Mouse (Mus musculus): Measurements from ENCODE around the gene Naxd.
"Not testable (repeated sequence)": the region's sequence is repeated elsewhere in the genome, so short reads cannot be mapped to it uniquely, and the experiment has no call there.

The Naxd gene

DNA sequence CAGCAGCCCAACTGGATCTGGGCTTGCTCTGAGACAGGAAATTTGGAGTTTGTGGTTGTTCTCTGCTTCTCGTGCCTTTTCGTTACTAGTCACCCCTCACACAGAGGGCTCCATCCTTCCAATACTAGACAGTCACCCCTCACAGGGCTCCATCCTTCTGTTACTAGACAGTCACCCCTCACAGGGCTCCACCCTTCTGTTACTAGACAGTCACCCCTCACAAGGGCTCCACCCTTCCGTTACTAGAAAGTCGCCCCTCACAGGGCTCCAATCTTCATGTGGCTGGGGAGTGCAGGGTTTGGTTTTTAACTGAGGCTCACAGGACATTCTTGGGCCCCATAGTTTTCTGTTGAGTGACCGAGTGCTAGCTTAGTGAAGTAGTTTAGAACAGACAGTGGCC is 15.9 kb downstream of the Naxd start:
- DNase-seq (ENCODE audit: low spot score): no peak

DNA sequence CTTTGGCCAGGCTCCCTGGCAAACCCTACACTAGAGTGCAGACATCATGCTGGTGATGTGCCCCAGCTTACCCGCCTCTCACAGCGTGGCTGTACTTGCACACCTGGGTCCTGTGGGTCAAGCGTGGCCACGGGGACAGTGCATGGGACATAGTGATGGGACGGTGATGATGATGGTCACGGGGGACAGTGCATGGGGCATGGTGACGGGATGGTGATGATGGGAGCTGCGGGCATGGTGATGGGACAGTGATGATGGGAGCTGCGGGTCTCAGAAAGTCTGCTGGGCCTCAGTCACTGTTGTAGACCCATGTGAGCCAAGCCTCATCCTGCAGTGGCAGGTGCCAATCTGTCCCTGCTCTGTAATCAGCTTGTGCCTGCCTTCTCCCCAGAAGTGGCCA is 19.0 kb downstream of the Naxd start:
- DNase-seq (ENCODE audit: low spot score): no peak

DNA sequence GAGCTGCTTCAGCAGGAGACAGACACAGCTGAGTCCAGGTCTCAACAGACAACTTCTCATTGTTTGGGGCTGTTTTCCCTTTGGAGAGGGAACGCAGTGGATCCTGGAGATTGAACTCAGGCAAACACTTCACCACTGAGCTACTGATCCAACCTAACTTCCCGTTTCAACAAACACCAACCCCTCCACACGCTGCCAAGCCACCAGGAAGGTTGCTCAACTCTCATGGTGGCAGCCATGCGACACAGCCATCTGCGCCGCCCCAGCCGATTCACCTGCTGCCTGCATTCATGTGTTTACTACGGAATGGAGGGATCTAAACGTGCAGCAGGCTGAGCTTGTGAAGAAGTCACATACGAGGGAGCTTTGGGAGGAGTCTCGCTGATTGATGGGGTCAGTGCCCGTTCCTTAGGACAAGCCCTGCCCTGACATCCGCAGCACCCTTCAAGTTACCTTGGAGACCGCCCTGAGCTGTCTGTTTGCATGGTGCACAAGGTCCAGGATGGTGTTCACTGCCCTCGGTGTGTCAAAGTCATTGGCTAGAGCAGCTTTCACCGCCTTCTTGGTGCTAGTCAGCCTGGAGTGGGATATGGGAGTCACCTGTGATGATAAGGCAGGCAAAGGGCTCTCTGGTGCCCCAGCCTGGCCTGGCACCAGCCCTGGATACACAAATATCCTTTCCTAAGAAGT is 20.2 kb downstream of the Naxd start:
- peak; percentile 73 for DNase-seq (ENCODE audit: low spot score)

DNA sequence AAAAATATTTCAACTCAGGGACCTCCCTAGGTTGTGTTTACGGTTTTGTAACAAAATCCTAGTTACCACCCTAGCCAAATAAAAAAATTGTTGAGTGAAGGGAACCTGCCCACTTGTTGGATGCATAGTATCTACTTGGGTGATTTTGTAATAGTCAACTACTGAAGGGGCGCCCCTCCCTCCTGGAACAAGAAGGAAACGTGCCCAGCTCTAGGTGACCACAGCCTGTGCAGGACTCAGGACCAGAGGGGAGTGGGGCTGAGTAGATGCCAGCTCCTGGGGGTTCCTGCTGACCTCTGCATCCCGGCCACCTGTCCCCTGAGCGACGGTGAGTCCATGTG is 20.7 kb downstream of the Naxd start:
- peak; percentile 83 for DNase-seq (ENCODE audit: low spot score)

DNA sequence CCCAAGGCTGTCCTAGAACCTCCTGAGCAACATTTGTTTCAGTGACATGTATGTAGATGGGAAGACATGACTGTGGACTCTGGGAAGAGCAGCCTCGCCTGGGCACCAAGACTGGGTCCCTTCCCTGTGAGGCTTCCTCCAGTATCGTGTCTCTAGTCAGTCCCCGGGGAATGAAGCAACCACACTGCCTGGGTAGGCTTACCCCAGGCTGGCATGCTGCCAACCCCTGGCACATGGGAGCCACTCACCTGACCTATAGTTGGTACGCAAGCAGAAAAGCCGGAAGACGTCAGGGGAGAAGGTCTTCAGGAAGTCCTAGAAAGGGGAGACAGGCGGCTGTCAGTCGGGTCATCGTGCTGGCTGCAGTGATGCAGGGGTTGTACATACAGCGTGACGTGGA is 21.4 kb downstream of the Naxd start:
- peak; percentile 53 for DNase-seq (ENCODE audit: low spot score)

DNA sequence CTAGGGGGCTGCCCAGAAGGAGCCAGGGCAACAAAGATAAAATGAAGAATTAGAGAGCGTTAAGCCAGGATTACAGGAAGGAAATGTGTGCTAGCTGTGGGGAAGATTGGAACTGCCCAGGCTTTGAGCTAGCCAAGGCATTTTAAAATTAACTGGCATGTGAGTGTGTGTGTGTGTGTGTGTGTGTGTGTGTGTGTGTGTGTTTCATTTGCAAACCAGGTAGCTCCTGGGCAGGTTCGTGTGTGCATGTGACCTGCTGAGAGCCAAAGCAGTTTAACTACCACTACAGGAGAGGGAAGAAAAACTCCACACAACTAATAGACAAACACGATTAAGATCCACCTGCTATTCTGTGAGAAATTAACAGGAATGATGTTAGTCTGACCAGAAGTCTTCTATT is 26.0 kb downstream of the Naxd start:
- DNase-seq (ENCODE audit: low spot score): no peak

DNA sequence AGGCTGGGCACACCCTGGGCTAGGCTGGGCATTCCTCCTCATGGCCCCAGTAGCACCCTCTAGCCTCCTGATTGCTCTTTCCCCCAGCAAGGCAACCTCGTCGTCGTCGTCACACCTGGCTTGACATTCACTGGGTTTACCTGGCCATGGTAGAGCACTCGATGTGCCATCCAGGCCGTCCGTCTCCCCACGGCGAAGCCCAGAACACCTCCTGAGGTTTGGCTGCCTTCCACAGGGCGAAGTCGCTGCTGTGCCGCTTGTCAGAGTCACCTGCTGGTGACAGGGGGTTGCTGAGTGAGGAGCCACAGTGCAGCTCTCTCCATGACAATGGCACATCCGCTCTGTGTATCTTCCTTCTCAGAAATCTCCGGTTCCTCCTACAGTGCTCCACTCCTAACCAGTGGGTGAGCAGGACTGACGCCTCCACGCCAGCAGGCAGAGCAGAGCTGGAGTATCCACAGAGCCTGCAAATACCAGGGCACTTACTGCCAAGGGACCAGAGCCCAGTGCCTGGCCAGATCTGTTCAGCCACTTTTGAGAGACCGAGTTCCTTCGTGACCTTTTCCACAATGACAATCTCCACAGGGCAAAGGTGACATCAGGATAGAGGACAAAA is 33.0 kb downstream of the Naxd start:
- no peak for DNase-seq (ENCODE audit: low spot score)

DNA sequence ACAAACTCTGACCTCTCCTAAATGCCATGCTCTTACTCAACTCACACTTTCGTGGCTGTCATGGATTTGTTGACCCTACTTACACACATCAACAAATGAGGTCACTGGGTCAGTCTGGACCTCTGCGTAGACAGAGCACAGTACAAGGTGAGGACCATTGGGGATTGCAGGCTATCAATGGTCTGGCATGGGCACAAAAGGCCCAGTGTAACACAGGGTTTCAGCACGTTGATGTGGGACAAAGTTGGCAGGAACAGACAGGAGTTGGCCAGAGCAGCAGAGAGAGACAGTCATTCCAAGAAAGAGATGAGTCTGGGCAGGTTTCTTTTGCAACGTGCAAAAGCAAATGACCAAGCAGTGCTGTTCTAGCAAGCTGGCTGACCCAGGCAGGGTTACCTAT is 33.5 kb downstream of the Naxd start:
- no peak for DNase-seq (ENCODE audit: low spot score)

DNA sequence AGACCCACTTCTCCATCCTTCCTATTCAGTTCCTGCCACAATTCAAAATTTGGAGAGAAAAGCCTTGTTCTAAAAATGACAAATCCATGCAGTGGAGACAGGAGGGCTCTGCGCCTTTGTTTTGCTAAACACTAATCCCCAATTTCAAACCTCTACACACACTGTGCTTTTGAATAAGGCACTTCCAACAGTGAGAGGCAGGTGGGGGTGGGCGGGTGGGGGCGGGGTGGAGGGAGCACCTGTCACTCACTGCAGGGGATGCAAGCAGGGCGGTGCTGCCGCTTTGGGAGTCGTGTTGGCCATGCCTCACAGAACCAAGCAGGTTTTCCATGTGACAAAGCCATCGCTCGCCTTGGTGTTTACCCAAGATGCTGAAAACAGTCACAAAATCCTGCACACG is 37.2 kb downstream of the Naxd start:
- no peak for DNase-seq (ENCODE audit: low spot score)

DNA sequence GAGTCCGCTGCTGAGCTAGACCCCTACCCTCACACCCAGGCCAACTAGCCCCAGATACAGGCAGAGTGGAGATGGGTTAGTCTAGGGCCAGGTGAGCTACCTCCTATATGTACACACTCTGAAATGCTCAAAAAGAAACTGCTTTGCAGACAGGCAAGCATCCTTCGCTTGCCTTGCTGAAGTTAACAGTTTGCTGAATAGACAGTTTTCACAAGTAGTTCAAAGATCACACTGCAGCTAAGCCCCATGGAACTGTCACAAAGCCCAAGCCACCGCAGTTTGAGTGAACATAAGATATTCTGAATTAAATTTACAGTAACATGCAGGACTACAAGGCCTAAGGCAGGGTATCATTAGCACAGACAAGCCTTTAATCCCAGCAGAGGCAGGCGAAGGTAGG is 41.7 kb downstream of the Naxd start:
- no peak for DNase-seq (ENCODE audit: low spot score)

DNA sequence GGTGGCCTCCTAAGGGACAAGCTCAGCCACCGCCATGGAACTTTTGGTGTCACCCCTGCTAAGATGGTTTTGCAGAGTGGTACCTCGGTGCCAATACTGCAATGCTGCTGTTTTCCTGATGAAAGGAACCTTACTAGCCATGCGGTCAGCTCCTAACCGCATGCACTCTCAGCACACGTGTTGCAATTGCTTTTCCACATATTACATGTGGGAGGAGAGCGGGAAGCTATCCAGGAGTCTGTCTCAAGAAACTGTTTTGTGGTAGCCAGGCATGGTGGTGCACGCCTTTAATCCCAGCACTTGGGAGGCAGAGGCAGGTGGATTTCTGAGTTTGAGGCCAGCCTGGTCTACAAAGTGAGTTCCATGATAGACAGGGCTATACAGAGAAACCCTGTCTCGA is 42.9 kb downstream of the Naxd start:
- no peak for DNase-seq (ENCODE audit: low spot score)

DNA sequence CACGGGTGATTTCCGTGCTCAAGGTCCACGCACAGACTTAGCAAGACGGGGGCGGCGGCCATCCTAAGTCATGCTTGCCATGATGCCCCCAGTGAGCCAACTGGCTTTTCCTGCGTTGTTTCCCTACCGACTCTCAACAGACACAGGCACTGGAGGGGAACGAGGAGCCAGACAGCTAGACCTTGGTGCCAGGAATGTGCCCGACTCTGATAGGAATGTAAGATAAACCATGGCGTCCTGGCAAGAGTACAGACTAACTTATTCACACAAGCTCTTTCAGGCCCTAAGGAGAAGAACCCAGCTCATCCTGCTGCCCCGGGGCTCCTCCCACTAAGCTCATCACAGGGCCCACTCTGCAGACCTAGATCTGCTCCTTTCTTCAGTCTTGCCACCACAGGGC is 44.7 kb downstream of the Naxd start:
- DNase-seq (ENCODE audit: low spot score): no peak

DNA sequence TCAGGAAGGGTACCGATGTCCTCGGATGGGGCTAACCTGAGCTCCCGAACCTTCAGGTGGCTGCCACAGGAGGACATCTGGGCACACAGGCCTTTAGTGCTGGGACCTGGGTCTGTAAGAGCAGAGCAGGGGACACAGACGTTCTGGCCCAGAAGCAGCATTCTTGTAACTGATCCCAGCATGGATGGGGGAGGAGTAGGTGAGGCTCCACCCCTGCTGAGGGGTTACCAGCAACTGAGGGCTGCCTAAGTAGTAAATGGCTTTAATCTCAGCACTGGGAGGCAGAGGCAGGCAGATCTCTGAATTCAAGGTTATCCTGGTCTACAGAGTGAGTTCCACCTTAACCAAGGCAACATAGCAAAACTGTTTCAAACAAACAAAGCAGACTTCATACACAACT is 45.6 kb downstream of the Naxd start:
- no peak for DNase-seq (ENCODE audit: low spot score)

DNA sequence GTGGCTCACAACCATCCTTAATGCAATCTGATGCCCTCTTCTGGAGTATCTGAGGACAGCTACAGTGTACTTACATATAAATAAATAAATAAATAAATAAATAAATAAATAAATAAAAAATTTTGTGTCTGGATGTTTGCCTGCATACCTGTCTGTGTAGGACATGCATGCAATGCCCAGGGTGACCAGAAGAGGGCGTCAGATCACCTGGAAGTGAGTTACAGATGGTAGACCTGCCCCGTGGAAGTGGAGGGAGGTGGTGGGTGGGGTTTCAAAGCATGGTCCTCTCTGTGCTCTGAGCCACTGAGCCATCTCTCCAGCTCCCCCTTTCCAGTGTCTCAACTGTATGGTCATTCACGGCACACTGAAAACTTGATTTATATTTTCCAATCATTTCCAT is 47.1 kb downstream of the Naxd start:
- peak; percentile 63 for DNase-seq (ENCODE audit: low spot score)

DNA sequence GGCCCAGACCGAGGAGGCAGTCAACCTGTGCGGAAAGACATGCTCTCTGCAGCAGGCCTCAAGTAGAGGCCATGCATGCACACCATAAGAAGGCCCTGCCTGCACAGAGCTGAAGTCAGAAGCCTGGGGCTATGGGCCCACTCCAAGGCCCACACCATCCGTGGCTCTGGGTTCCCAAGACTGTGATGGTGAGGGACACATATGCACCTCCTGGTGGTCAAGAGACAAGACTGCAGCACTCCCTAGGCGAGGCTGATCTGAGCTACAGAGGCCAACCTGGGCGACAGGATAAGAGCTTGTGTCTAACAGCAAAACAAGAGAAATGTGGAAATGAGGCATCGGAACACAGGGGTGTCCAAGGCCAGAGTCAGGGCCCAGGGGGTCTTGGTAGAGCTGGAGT is 49.8 kb downstream of the Naxd start:
- DNase-seq (ENCODE audit: low spot score): peak; percentile 27

DNA sequence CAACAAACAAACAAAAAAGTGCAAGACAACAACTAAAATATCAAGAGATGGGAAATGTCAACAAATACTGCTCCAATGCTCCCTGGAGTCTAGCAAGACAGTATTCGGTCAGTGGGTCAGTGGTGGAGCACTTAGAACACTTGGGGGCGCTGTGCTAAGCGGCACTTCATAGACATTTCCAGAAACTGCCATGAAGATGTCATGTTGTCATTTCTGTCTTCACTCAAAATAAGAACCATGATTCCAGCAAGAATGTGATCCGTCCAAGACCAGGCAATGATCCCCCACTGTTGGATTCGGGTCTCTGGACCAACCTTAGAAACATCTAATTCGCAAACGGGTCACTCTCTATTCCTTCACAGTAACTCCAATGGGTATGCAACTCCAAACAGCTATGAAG is 52.4 kb downstream of the Naxd start:
- DNase-seq (ENCODE audit: low spot score): peak; percentile 52

DNA sequence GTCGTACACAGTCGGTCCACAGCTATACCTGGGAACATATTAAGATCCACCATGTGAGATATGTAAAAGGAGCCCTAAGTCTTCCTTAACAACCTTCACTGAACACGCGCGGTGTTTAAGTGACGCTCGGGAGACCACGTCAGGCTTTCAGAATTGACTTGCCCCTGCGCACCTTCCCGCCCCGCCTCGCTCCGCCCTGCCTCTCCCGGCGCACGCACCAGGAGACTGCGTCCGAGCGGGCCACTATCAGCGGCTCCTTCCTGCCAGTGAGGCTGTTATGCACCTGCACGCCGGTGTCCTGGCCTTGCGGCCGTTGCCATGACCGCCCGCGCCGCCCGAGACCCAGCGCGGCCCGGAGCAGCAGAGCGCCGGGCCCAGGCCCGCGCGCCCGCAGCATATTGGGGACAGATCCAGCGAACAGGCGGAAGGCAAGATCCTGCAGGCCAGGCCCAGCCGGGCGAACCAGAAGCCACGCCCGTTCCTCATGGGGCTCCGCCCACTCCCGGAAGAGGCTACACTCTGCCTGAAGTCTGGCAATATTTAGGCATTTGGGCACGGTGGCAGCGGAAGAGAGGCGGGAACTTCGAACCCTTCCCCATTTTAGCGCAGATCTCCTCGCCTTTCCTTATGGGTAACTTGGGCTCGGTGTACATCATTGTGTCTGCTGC is 53.1 kb downstream of the Naxd start, which contains the start of gene Cars2:
Gene Cars2, minus strand, starts transcription at position 503 of the 668 bp plus-strand sequence.
- DNase-seq (ENCODE audit: low spot score): peak; percentile 96

DNA sequence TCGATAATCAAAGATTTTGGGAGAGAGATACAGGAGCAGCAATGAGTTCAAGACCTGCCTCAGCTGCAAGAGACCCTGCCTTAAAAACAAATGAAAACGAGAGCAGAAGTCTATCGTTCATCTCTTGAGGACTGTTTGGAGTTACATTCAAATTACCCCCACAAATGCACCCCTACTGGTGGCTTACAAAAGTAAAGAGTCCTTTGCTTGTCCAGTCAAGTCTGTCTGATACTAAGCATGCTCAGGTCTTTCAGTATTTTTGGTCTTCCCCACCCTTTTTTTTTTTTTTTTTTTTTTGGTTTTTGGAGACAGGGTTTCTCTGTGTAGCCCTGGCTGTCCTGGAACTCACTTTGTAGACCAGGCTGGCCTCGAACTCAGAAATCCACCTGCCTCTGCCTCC is 54.2 kb downstream of the Naxd start:
- not testable (repeated sequence) for DNase-seq (ENCODE audit: low spot score)

DNA sequence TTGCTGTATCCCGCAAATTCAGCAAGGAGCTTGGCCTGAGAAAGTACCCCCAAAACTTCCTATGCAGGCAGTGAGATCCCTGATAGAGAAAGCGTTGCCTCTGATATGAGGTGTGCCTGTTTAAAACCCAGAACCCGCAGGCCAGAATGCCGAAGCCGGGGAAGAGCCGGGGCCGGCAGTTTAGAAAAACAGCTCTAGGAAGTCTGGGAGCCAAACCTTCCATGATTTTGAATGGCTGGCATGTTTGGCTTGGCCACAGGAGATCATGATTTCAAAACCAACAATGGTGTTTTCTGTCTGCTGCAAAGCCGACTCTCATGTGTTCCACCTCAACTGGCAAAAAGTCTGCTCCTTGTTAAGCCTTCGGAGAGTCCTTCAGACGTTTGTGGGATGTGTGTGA is 55.1 kb downstream of the Naxd start:
- DNase-seq (ENCODE audit: low spot score): no peak

DNA sequence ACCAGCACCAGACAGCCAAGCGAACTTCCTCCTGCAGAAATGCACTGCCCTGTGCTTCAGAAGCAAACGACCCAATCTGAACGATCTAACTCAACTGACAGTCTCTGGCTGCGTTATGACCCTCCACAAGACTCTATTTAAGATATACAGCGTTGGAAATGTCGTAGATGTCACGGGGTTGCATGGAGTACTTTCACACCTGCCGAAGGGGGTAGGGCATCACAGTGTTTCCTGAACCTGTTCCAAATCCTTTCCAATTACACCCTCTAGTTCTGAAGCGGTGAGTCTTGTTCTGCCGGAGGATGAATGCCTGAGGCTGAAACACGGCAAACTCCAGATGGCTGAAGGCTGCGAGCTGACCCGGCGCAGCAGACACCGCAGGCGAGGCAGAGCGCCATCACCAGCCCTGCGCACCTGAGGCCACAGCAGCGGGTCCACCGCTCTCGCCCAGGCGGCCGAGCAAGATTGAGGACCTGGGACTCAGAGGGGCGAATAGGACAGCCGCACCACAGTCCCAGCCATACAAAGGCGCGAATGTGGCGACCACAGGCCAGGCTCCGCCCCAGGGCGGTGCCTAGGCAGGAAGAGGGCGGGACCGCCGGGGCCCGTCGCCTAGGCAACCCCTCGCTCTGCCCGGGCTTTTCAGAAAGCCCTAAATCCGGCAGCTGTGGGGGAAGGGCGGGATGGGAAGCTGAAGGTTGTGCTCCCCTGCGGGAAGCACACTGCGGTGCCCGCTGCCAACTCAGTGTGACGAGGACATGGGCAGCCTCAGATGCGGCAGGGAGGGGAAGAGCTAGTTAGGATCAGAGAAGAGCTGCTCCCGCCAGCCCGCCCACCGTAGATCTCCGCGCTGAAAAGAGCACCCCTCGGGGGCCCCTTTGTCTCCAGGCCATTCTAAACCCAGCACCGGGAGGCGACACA is 57.8 kb downstream of the Naxd start, which contains the start of gene Ing1:
Gene Ing1, plus strand, starts transcription at position 773 of the 921 bp plus-strand sequence.
- peak; percentile 94 for DNase-seq (ENCODE audit: low spot score)

DNA sequence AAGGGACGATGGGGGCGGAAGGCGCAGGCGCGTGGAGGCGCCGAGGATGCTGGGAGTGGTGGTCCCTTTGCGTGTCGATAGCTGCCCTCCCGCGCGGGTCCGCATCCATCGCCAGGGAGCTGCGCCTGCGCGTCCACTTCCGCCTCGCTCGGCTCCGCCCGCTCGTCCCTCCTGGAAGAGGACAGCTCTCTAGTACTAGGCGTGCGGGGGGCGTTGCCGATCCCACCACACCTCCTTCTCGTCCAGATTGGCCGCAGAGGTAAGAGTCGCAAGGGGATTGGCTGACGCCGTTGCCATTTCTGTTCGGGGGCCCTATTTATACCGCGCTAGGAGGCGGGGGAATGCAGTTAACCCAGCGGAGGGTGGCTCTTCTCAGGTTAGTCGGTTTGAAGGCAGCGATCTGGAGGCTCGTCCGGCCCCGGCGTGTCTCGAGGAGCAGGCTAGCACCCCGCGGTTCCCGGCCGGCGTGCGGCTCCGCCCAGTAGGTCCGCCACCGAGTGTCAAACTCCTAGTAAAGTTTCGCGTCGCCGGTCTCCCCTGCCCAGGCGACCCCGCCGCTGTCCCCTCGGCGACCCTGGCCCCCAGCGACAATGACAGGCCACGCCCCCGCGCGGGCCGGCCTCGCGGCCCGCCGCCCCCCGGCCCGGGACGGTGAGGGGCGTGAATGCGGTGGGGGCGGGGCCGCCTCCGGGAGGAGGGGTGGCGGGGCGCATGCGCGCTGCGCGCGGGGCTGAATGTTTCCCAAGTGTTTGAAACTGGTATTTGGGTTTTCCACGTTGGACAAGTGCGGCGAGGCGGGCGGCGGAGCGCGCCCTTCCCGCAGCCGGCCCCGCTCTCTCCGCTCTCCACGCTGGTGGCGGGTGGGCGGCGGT is 58.6 kb downstream of the Naxd start:
- peak; percentile 99 for DNase-seq (ENCODE audit: low spot score)

Data from lung, postnatal 25 days (tissue).